Mouse (Mus musculus): ENCODE data around the gene Stx19. TPM values are rescaled to one million over a fixed set of nuclear protein-coding genes. Genes with fewer than 3 reads are reported as not detected.
A peak's percentile ranks its signal among the peaks of the same experiment; 100 is the strongest.

Stx19 gene
- total and polyA plus RNA-seq, 3 experiments, result 0.11 TPM; not detected in 2

DNA sequence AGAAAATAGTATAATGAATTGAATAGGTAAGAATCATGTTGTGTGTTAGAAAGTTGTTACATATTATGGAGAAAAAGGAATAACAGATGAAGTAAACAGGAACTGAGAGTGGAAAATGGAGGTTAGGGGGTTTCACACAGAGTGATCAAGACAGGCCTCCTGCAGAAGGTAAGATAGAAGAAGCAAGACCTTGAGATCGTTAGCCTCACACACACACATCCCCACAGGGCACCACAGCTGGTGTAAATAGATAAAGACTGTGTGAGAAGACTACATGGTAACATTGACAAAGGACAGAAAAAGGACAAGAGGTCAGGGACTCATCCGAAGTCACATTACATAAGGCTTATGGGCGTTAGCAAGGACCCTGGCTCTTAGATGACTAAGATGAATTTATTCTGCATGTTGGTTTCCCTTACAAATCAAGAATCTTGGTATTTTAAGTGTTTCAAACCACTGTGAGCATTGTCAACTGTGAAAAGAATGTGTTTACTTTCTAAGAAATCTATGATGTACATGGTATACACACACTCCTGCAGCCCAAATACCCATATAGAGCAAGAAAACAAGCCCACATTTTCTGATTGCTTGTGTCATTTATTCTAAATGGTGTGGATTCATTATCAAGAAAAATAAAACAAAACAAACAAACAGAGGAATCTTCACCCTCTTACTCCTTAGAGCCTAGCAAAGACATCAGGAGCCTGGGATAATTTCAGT, 19.7 kb downstream of the Stx19 start:
- TF ChIP-seq GATA2 (IDR thresholded peaks at IDR 0.05; ENCODE audit: borderline replicate concordance, low read depth, low read length), result no peak
- TF ChIP-seq TAL1 (conservative IDR thresholded peaks at IDR 0.05; ENCODE audit: low read depth, low read length), result peak; percentile 78
- Histone ChIP-seq H3K36me3 (replicated peaks) (peaks cover 3% of the 10 kb centered on the region), H3K4me1 (ENCODE audit: insufficient read depth, low read depth, low read length) (peaks cover 17% of the 10 kb centered on the region), H3K27me3 (ENCODE audit: insufficient read depth, low read length) (no peaks in the 10 kb centered on the region), H3K9me3 (replicated peaks) (no peaks in the 10 kb centered on the region), H3K4me3 (ENCODE audit: low read depth, low read length) (no peak overlapping the region)
- peak; percentile 92 for ATAC-seq (ENCODE audit: extremely low read depth, insufficient number of reproducible peaks, low FRiP score, poor library complexity, severe bottlenecking)
- no peak for DNase-seq (ENCODE audit: low spot score)

DNA sequence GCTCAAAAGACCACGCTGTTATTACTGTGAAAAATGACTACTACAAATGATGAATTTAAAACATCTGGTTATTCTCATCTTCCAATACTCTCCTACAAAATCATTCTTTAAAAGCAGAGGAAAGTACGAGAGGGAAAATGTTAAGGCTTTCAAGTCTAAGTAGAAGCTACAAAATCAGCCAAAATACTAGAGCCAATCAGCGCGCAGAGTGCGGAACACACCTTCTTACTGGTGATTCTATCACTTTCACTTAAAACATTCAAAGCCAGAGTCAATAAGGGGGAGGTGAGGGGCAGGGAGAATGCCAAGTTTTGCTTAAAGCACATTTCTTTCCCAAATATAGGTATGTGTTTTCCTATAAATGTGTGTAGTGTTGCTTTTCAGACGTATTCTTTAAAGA, 30.9 kb downstream of the Stx19 start:
- Histone ChIP-seq H3K4me3 (ENCODE audit: low read depth, low read length) (no peak overlapping the region), H3K27me3 (ENCODE audit: insufficient read depth, low read length) (no peaks in the 10 kb centered on the region), H3K36me3 (replicated peaks) (no peaks in the 10 kb centered on the region), H3K4me1 (ENCODE audit: insufficient read depth, low read depth, low read length) (peaks cover 23% of the 10 kb centered on the region), H3K9me3 (replicated peaks) (no peaks in the 10 kb centered on the region)
- no peak for TF ChIP-seq CTCF (IDR thresholded peaks at IDR 0.05; ENCODE audit: low read depth, low read length)
- TF ChIP-seq GATA2 (IDR thresholded peaks at IDR 0.05; ENCODE audit: borderline replicate concordance, low read depth, low read length), result no peak
- no peak for TF ChIP-seq POLR2AphosphoS5 (IDR thresholded peaks at IDR 0.05; ENCODE audit: insufficient replicate concordance, low read depth, low read length)
- no peak for TF ChIP-seq TAL1 (conservative IDR thresholded peaks at IDR 0.05; ENCODE audit: low read depth, low read length)
- no peak for TF ChIP-seq GATA1 (IDR thresholded peaks at IDR 0.05; ENCODE audit: borderline replicate concordance, low read length)
- ATAC-seq (ENCODE audit: extremely low read depth, insufficient number of reproducible peaks, low FRiP score, poor library complexity, severe bottlenecking) (no peak), DNase-seq (ENCODE audit: low spot score) (no peak)

DNA sequence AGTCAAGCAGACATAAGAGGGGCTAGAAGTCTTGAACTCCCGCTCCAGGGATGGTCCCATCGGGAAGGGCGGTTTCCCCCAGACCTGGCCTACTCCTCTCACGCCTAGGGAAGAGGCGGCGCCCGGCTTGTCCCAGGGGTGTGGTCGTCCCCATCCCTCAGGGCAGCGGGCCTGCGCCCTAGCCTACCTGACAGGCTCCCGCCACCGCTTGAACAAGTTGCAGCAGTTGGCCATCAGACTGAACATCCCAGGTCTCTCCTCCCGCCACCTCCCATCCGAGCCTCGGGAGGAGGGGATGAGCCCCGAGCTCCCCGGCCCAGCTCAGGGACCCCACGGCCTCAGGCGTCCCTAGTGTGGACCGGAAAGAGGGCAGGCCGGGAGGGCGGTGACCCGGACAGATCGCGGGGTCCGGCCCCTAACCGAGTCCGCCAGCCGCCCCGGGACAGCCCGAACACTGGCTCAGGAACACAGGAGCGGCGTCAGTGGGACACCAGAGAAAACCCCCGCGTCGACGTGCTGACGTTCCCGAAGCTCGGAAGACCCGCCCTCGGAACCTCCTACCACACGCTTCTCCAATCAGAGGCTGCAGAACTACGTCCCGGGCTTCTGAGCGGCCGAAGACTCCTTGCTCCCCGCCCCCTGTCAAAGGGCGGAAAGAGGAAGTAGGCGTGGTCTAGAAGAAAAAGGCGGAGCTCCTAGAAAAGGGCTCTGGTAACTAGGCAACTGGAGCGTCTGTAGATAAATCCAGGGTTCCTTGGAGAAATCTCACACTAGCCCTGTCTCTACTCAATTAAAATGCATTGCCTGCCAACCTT, 32.2 kb downstream of the Stx19 start, which contains the start of gene Arl13b:
Gene Arl13b (minus strand): TSS at position 543 of the 815 bp plus-strand sequence.
- peak within 1 kb of the TSS; percentile 93 for H3K4me3 ChIP-seq (ENCODE audit: low read depth, low read length)
- TF ChIP-seq POLR2AphosphoS5 (IDR thresholded peaks at IDR 0.05; ENCODE audit: insufficient replicate concordance, low read depth, low read length) (no peak), TAL1 (conservative IDR thresholded peaks at IDR 0.05; ENCODE audit: low read depth, low read length) (no peak), GATA2 (IDR thresholded peaks at IDR 0.05; ENCODE audit: borderline replicate concordance, low read depth, low read length) (no peak), GATA1 (IDR thresholded peaks at IDR 0.05; ENCODE audit: borderline replicate concordance, low read length) (no peak), CTCF (IDR thresholded peaks at IDR 0.05; ENCODE audit: low read depth, low read length) (no peak)
- ATAC-seq (ENCODE audit: extremely low read depth, insufficient number of reproducible peaks, low FRiP score, poor library complexity, severe bottlenecking) (peak; percentile 99), DNase-seq (ENCODE audit: low spot score) (peak; percentile 72)
- peaks cover 23% of the 10 kb centered on the region for H3K4me1 ChIP-seq (ENCODE audit: insufficient read depth, low read depth, low read length)
- H3K9me3 ChIP-seq (replicated peaks), result no peaks in the 10 kb centered on the region
- no peaks in the 10 kb centered on the region for H3K27me3 ChIP-seq (ENCODE audit: insufficient read depth, low read length)
- H3K36me3 ChIP-seq (replicated peaks), result no peaks in the 10 kb centered on the region

GRCm38 (mm10) chr16:62852464-62853252, 38.2 kb downstream of the Stx19 start:
- no peak for DNase-seq (ENCODE audit: low spot score)
- no peaks in the 10 kb centered on the region for H3K27me3 ChIP-seq (ENCODE audit: insufficient read depth, low read length)
- TF ChIP-seq CTCF (IDR thresholded peaks at IDR 0.05; ENCODE audit: low read depth, low read length) (no peak), GATA2 (IDR thresholded peaks at IDR 0.05; ENCODE audit: borderline replicate concordance, low read depth, low read length) (no peak), TAL1 (conservative IDR thresholded peaks at IDR 0.05; ENCODE audit: low read depth, low read length) (no peak), GATA1 (IDR thresholded peaks at IDR 0.05; ENCODE audit: borderline replicate concordance, low read length) (no peak), POLR2AphosphoS5 (IDR thresholded peaks at IDR 0.05; ENCODE audit: insufficient replicate concordance, low read depth, low read length) (no peak)
- no peaks in the 10 kb centered on the region for H3K36me3 ChIP-seq (replicated peaks)
- ATAC-seq (ENCODE audit: extremely low read depth, insufficient number of reproducible peaks, low FRiP score, poor library complexity, severe bottlenecking), result no peak
- H3K4me1 ChIP-seq (ENCODE audit: insufficient read depth, low read depth, low read length), result peaks cover 36% of the 10 kb centered on the region
- H3K4me3 ChIP-seq (ENCODE audit: low read depth, low read length), result no peak overlapping the region
- no peaks in the 10 kb centered on the region for H3K9me3 ChIP-seq (replicated peaks)

- DNase-seq (ENCODE audit: low spot score) (no peak), ATAC-seq (ENCODE audit: extremely low read depth, insufficient number of reproducible peaks, low FRiP score, poor library complexity, severe bottlenecking) (no peak)
- TF ChIP-seq GATA1 (IDR thresholded peaks at IDR 0.05; ENCODE audit: borderline replicate concordance, low read length), result no peak
- no peak for TF ChIP-seq GATA2 (IDR thresholded peaks at IDR 0.05; ENCODE audit: borderline replicate concordance, low read depth, low read length)
- no peak for TF ChIP-seq TAL1 (conservative IDR thresholded peaks at IDR 0.05; ENCODE audit: low read depth, low read length)
- TF ChIP-seq CTCF (IDR thresholded peaks at IDR 0.05; ENCODE audit: low read depth, low read length), result no peak
- TF ChIP-seq POLR2AphosphoS5 (IDR thresholded peaks at IDR 0.05; ENCODE audit: insufficient replicate concordance, low read depth, low read length), result no peak
- H3K4me3 ChIP-seq (ENCODE audit: low read depth, low read length), result peak overlapping the region; percentile 81
- H3K36me3 ChIP-seq (replicated peaks), result no peaks in the 10 kb centered on the region
- H3K27me3 ChIP-seq (ENCODE audit: insufficient read depth, low read length), result no peaks in the 10 kb centered on the region
- no peaks in the 10 kb centered on the region for H3K9me3 ChIP-seq (replicated peaks)
- peaks cover 36% of the 10 kb centered on the region for H3K4me1 ChIP-seq (ENCODE audit: insufficient read depth, low read depth, low read length)
Observed at GRCm38 (mm10) chr16:62853611-62854126, 39.2 kb downstream of the Stx19 start.
